Mouse (Mus musculus) embryonic fibroblast, embryonic 13.5 days (primary cell): ENCODE measurements around the gene Dnmt1. TPM values are rescaled to one million over a fixed set of nuclear protein-coding genes. Genes with fewer than 3 reads are reported as not detected.

ENCODE experiments used
- H3K27ac ChIP-seq: 2 replicates; pipeline ENCODE4 v1.5.1; 2012; ENCODE audit warnings: low read length, control low read depth, inconsistent platforms; ENCODE audit not compliant: insufficient read depth
- H3K4me1 ChIP-seq: 2 replicates; pipeline ENCODE4 v1.6.1; 2011; ENCODE audit warnings: low read length; ENCODE audit not compliant: control insufficient read depth, insufficient read depth
- H3K4me3 ChIP-seq: 2 replicates; pipeline ENCODE4 v1.5.1; 2011; ENCODE audit warnings: mild to moderate bottlenecking, control low read depth, low read length; ENCODE audit not compliant: insufficient read depth
- CTCF ChIP-seq: IDR thresholded peaks from 2 replicates; pipeline ENCODE4 v1.5.1; 2011; ENCODE audit warnings: mild to moderate bottlenecking, control low read depth, low read length, moderate library complexity, borderline replicate concordance; ENCODE audit not compliant: insufficient read depth
- POLR2A ChIP-seq: IDR thresholded peaks from 2 replicates; pipeline ENCODE4 v1.6.1; 2011; ENCODE audit warnings: low read depth, mild to moderate bottlenecking, control low read depth, low read length, moderate library complexity
- polyA plus RNA-seq: library from polyadenylated mRNA; stranded (reverse); fragments of >200 nt; gene quantifications from 2 replicates; pipeline ENCODE4 v1.2.4, GENCODE M21; 2011; ENCODE audit warnings: low read depth; ENCODE audit not compliant: missing spikeins, insufficient read length

The Dnmt1 gene
- polyA plus RNA-seq, 1 experiment: 59.0 TPM

GRCm38 (mm10) chr9:20978409-20979095 lies 18.9 kb upstream of the Dnmt1 start:
- Histone ChIP-seq H3K4me1 (peaks cover 6% of the 10 kb centered on the region), H3K4me3 (no peak overlapping the region), H3K27ac (no peak overlapping the region)
- no peak for TF ChIP-seq POLR2A
- TF ChIP-seq CTCF: no peak

- Histone ChIP-seq H3K4me3 (no peak overlapping the region), H3K27ac (no peak overlapping the region), H3K4me1 (peaks cover 11% of the 10 kb centered on the region)
- no peak for TF ChIP-seq POLR2A
- no peak for TF ChIP-seq CTCF
Measured at GRCm38 (mm10) chr9:20976961-20977689, 17.4 kb upstream of the Dnmt1 start.

- Histone ChIP-seq H3K4me3 (peak within 1 kb of the TSS; percentile 81), H3K27ac (peak within 1 kb of the TSS; percentile 93), H3K4me1 (peaks cover 12% of the 10 kb centered on the region)
- TF ChIP-seq POLR2A (peak; percentile 91), CTCF (no peak)
Measured at GRCm38 (mm10) chr9:20976216-20976960, 16.7 kb upstream of the Dnmt1 start, which contains the start of gene S1pr2. Gene S1pr2, minus strand, starts transcription at chr9:20976781.

- TF ChIP-seq POLR2A (peak; percentile 32; the same call in 1 of the 2 replicates), CTCF (no peak)
- H3K27ac ChIP-seq: peak overlapping the region; percentile 93
- peaks cover 16% of the 10 kb centered on the region for H3K4me1 ChIP-seq
- H3K4me3 ChIP-seq: peak overlapping the region; percentile 81
Measured at GRCm38 (mm10) chr9:20975431-20976215, 15.9 kb upstream of the Dnmt1 start.

- Histone ChIP-seq H3K27ac (peak overlapping the region; percentile 97), H3K4me1 (peaks cover 16% of the 10 kb centered on the region)
Measured at GRCm38 (mm10) chr9:20973682-20974075, 14.0 kb upstream of the Dnmt1 start.

GRCm38 (mm10) chr9:20973001-20973681 lies 13.5 kb upstream of the Dnmt1 start:
- 0 out of 2 replicates have a peak, but pooled peaks have one; percentile 5 for TF ChIP-seq CTCF
- peak; percentile 51; the same call in 1 of the 2 replicates for TF ChIP-seq POLR2A
- Histone ChIP-seq H3K4me1 (peaks cover 14% of the 10 kb centered on the region), H3K27ac (peak overlapping the region; percentile 97), H3K4me3 (peak overlapping the region; percentile 37)

More at GRCm38 (mm10) chr9:20973682-20974075, 14.0 kb upstream of the Dnmt1 start:
- TF ChIP-seq CTCF (no peak), POLR2A (no peak)
- peak overlapping the region; percentile 37 for H3K4me3 ChIP-seq

GRCm38 (mm10) chr9:20972141-20972992 lies 12.7 kb upstream of the Dnmt1 start:
- H3K27ac ChIP-seq: peak overlapping the region; percentile 97
- peak overlapping the region; percentile 3; the same call in 1 of the 2 replicates for H3K4me3 ChIP-seq
- peaks cover 14% of the 10 kb centered on the region for H3K4me1 ChIP-seq
- TF ChIP-seq POLR2A (peak; percentile 74), CTCF (no peak)

GRCm38 (mm10) chr9:20971751-20972140 lies 12.1 kb upstream of the Dnmt1 start:
- TF ChIP-seq POLR2A (no peak), CTCF (no peak)
- Histone ChIP-seq H3K4me1 (peaks cover 14% of the 10 kb centered on the region), H3K27ac (peak overlapping the region; percentile 97)

More at GRCm38 (mm10) chr9:20971751-20972140, 12.1 kb upstream of the Dnmt1 start:
- H3K4me3 ChIP-seq: no peak overlapping the region
